Mouse (Mus musculus) intestine, embryonic 16.5 days (tissue): ENCODE results near the gene Mfap1b. TPM values are rescaled to one million over a fixed set of nuclear protein-coding genes. Genes with fewer than 3 reads are reported as not detected.
"Not testable (repeated sequence)": the region's sequence is repeated elsewhere in the genome, so short reads cannot be mapped to it uniquely, and the experiment has no call there.

Experiments used
- ATAC-seq: fragments of 200-750 bp; cut with Nextera tagmentation; 2 replicates; pipeline ENCODE4 v1.8.0; 2017; ENCODE audit warnings: moderate TSS enrichment, moderate library complexity
- H3K27ac ChIP-seq: fragments of 300-500 bp; sonication (generic); 2 replicates; pipeline ENCODE4 v1.5.1; 2014; ENCODE audit warnings: mild to moderate bottlenecking, low read length
- H3K27me3 ChIP-seq: fragments of 300-500 bp; sonication (generic); replicated peaks from 2 replicates; pipeline ENCODE4 v1.6.1; 2014; ENCODE audit warnings: low read length, control low read depth, mixed read lengths; ENCODE audit not compliant: control insufficient read depth, insufficient read depth
- H3K36me3 ChIP-seq: fragments of 300-500 bp; sonication (generic); 2 replicates; pipeline ENCODE4 v1.6.1; 2014; ENCODE audit warnings: low read length, control low read depth; ENCODE audit not compliant: control insufficient read depth, insufficient read depth
- H3K4me1 ChIP-seq: fragments of 300-500 bp; sonication (generic); 2 replicates; pipeline ENCODE4 v1.6.1; 2014; ENCODE audit warnings: low read length, control low read depth, mixed read lengths; ENCODE audit not compliant: control insufficient read depth, insufficient read depth
- H3K4me2 ChIP-seq: fragments of 300-500 bp; sonication (generic); 2 replicates; pipeline ENCODE4 v1.6.1; 2014; ENCODE audit warnings: low read depth, low read length, control low read depth
- H3K4me3 ChIP-seq: fragments of 300-500 bp; sonication (generic); 2 replicates; pipeline ENCODE4 v1.5.1; 2014; ENCODE audit warnings: mild to moderate bottlenecking, low read length
- H3K9ac ChIP-seq: fragments of 300-500 bp; sonication (generic); 2 replicates; pipeline ENCODE4 v1.6.1; 2014; ENCODE audit warnings: low read depth, low read length
- H3K9me3 ChIP-seq: fragments of 300-500 bp; sonication (generic); 2 replicates; pipeline ENCODE4 v1.6.1; 2016; ENCODE audit warnings: low read length, control low read depth; ENCODE audit not compliant: control insufficient read depth
- WGBS: fragments of 180-500 bp; shearing (Covaris S2); extraction: QIAGEN DNeasy Blood & Tissue Kit; methylation state at CpG from one replicate; pipeline ENCODE4 v1.1.7; 2014; 5-methylcytosine and 5-hydroxymethylcytosine counted together
- polyA plus RNA-seq: library from polyadenylated mRNA; unstranded; fragments of >200 nt; fragmentation: Nextera tagmentation; extraction: Ambion mirVana; gene quantifications from 2 replicates; pipeline ENCODE4 v1.2.1, GENCODE M21; 2015

Gene Mfap1b
- polyA plus RNA-seq, 1 experiment from 2014 or later: 40.2 TPM

DNA sequence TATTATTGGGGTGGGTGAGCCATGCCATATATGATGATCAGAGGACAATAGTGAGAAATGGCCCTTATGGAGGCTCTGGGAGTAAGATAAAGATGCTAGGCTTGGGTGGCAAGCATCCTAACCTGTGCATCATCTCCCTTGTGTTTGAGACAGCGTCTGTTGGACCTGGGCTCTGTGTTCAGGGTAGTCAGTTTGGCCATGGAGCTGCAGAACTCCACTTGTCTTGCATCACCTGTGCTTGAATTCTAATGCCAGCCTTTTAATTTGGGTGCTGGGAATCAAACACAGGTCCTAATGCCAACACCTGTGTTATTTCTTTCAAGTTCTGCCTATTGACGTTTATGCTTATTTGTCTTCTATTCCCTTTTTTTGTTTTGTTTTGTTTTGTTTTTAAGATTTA lies 1.4 kb upstream of the Mfap1b start:
- not testable (repeated sequence) for H3K4me2 ChIP-seq, H3K9me3 ChIP-seq, H3K36me3 ChIP-seq, H3K27ac ChIP-seq, H3K9ac ChIP-seq, H3K4me3 ChIP-seq, H3K4me1 ChIP-seq, ATAC-seq, H3K27me3 ChIP-seq
- WGBS: 92% methylated on average over 2 of the region's 2 CpGs

DNA sequence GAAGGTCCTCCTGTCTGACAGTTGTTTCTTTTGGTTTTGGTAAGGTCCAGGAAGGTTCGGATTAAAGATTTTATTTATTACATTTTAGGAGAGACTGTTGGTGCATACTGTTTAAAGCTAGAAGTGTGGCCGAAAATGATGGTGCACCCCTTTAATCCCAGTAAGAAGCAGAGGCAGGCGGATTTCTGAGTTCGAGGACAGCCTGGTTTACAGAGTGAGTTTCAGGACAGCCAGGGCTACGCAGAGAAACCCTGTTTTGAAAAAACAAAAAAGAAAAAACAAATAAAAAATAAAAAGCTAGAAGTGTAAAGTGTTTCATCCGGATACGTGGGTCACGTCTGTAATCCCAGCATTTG lies 291 bp upstream of the Mfap1b start:
- no peaks in the 10 kb centered on the region for H3K36me3 ChIP-seq
- peak overlapping the region; percentile 62 for H3K4me2 ChIP-seq
- H3K9ac ChIP-seq: peak overlapping the region; percentile 73
- H3K27me3 ChIP-seq: no peaks in the 10 kb centered on the region
- no peak; the same call in 1 of the 2 replicates for ATAC-seq
- 0 out of 2 replicates have a peak, but pooled peaks cover 2% of the 10 kb centered on the region for H3K4me1 ChIP-seq
- 32% methylated on average over 8 of the region's 8 CpGs for WGBS
- no peaks in the 10 kb centered on the region for H3K9me3 ChIP-seq
- 0 out of 2 replicates have a peak overlapping the region, but pooled peaks have one; percentile 33 for H3K27ac ChIP-seq
- H3K4me3 ChIP-seq: peak overlapping the region; percentile 63

DNA sequence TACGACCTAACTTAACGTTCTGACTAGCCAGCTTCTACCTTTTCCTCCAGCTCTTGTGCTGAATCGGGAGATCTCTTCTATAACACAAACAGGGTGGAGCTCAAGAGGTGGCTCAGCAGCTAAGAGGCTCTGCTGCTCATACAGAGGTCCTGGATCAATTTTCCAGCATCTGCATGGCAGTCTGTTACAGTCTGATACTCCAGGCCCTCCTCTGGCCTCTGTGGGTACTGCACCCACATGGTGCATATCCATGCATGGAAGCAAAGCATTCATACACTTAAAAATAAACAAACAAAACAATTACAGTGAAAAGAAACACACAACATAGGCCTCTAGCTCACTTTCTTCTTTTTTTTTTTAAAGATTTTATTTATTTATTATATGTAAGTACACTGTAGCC lies 1.1 kb downstream of the Mfap1b start:
- H3K4me3 ChIP-seq, H3K4me2 ChIP-seq, H3K27ac ChIP-seq, H3K36me3 ChIP-seq, H3K9me3 ChIP-seq, H3K9ac ChIP-seq, H3K27me3 ChIP-seq, ATAC-seq, H3K4me1 ChIP-seq: not testable (repeated sequence)
- 96% methylated on average over 3 of the region's 3 CpGs for WGBS

DNA sequence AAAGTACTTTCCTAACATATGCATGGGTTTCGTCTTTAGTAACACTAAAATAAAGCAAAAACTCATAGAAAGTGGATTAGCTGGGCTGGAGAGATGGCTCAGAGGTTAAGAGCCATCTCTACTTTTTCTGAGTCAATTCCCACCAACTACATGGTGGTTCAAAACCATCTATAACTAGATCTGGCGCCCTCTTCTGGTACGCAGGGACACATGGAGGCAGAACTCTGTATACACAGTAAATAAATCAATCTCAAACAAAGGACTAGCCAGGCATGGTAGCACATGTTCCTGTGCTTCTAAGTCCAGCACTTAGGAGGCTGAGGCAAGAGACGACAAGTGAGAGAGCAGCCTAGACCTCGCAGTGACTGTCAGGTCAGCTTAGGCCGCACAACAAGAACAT lies 4.9 kb downstream of the Mfap1b start:
- not testable (repeated sequence) for H3K27ac ChIP-seq, H3K4me1 ChIP-seq, H3K4me3 ChIP-seq, H3K36me3 ChIP-seq, H3K9ac ChIP-seq, ATAC-seq, H3K27me3 ChIP-seq, H3K9me3 ChIP-seq, H3K4me2 ChIP-seq
- 80% methylated on average over 1 of the region's 6 CpGs for WGBS

DNA sequence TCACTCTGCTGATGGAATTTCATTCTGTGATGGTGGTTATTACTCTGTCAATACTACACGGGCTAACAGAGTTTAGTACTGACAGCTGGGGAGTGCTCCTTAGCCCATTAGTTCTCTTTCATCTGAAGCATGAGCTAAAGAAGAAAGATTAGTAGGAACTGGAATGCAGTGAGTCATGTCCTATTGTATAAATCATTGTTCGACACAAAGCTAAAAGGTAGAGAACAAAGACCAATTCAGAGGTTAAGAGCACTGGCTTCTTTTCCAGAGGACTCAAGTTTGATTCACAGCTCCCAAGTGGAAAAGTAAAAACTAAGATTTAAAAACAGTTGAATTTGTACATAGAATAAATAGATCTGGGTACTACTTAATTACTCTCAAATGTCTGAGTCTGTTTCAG lies 13.8 kb downstream of the Mfap1b start:
- Histone ChIP-seq H3K27me3 (no peaks in the 10 kb centered on the region), H3K27ac (no peak overlapping the region), H3K4me2 (no peak overlapping the region), H3K9ac (no peak overlapping the region), H3K9me3 (no peaks in the 10 kb centered on the region), H3K4me1 (peaks cover 7% of the 10 kb centered on the region), H3K36me3 (0 out of 2 replicates have a peak, but pooled peaks cover 3% of the 10 kb centered on the region), H3K4me3 (no peak overlapping the region)
- WGBS: 59% methylated on average over 2 of the region's 2 CpGs
- no peak for ATAC-seq

DNA sequence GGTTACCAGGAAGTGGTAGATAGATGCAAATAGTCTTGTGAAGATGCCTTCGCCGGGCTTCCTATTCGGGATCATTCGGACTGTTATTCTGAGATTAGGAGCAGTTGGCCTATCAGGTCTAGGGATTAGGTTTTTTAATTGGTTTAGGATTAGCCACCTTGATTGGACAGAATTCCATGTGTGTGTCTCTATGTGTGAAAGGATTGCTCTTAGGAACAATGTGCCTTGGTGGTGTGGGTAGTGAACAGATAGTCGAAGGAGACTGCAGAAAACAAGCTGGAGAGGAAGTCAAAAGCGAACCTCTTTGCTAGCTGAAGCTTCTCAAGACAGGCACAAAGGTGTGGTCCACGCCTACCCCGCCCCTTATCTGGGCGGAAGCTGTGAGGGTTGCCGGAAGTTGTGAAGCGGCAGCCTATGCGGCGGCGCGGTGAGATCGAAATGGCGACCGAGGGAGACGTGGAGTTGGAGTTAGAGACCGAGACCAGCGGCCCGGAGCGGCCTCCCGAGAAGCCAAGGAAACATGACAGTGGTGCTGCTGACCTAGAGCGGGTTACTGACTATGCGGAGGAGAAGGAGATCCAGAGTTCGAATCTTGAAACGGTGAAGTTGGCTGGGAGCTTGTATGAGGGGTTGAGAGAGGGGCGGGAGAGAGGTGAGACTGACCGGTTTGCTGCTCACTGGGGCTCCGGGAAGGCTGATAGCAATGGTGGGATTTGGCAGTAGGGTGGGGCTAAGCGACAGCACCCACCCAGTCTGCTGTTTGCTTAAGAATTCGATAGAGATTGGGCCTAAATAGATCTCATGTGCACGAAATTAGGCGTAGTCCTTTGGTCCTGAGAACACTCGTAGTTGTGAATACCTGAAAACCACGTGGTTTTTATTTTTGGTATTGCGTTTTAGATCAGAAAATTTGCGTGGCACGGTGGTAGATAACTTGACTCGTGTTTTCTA lies 16.9 kb downstream of the Mfap1b start, which contains the start of gene Serinc4:
Gene Serinc4, minus strand, starts transcription at position 90 of the 951 bp plus-strand sequence.
- Histone ChIP-seq H3K9ac (peak within 1 kb of the TSS; percentile 82), H3K9me3 (no peaks in the 10 kb centered on the region), H3K36me3 (peaks cover 3% of the 10 kb centered on the region; the same call in 1 of the 2 replicates), H3K27ac (peak within 1 kb of the TSS; percentile 78), H3K4me1 (peaks cover 11% of the 10 kb centered on the region), H3K4me3 (peak within 1 kb of the TSS; percentile 75), H3K27me3 (no peaks in the 10 kb centered on the region), H3K4me2 (peak within 1 kb of the TSS; percentile 63)
- peak; percentile 93 for ATAC-seq
- 3% methylated on average over 41 of the region's 41 CpGs for whole genome bisulfite sequencing

DNA sequence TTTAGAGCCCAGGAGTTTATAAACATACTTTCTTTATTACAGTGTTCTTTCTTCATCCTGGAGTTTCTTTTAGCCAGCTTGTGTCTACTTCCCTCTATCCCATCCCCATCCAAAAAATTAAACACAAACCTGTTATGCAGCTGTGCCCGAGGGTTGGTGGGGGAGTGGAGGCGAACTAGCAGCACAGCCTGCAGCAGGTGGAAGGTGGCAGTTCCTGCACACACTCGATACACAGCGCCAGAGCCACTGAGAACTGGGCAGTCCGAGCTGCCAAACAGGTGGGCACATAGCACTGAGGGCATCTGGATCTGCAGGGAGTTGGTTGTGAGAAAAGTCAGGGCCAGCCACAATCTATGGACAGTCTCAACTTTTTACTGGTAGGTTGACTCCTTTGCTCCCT lies 18.3 kb downstream of the Mfap1b start:
- H3K4me3 ChIP-seq: no peak overlapping the region
- peaks cover 19% of the 10 kb centered on the region for H3K4me1 ChIP-seq
- no peak overlapping the region for H3K4me2 ChIP-seq
- H3K27ac ChIP-seq: no peak overlapping the region
- H3K9me3 ChIP-seq: no peaks in the 10 kb centered on the region
- no peak for ATAC-seq
- H3K27me3 ChIP-seq: no peaks in the 10 kb centered on the region
- WGBS: 74% methylated on average over 5 of the region's 5 CpGs
- H3K36me3 ChIP-seq: peaks cover 3% of the 10 kb centered on the region; the same call in 1 of the 2 replicates
- no peak overlapping the region for H3K9ac ChIP-seq

DNA sequence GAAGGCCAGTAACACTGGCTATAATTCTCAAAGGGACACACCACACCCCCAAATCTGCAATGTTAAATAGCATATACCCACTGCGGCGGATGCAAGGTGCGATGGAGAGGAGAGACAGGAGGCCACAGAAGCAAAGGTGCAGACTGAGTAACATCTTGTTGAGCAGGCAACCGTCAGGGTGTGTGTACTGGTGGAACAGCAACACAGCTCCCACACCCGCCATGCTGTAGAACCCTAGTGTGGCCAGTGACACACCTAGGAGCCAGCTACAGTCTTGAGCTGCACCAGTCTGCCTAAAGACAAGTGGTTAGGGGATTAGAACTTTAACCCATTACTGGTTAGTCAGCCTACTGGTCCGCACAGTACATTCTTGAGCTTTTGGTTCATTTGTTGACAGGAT lies 19.9 kb downstream of the Mfap1b start:
- Histone ChIP-seq H3K4me1 (peaks cover 24% of the 10 kb centered on the region), H3K9me3 (no peaks in the 10 kb centered on the region), H3K4me3 (no peak overlapping the region), H3K4me2 (no peak overlapping the region), H3K9ac (no peak overlapping the region), H3K27me3 (no peaks in the 10 kb centered on the region), H3K36me3 (peaks cover 2% of the 10 kb centered on the region; the same call in 1 of the 2 replicates), H3K27ac (no peak overlapping the region)
- WGBS: 86% methylated on average over 6 of the region's 6 CpGs
- no peak for ATAC-seq

DNA sequence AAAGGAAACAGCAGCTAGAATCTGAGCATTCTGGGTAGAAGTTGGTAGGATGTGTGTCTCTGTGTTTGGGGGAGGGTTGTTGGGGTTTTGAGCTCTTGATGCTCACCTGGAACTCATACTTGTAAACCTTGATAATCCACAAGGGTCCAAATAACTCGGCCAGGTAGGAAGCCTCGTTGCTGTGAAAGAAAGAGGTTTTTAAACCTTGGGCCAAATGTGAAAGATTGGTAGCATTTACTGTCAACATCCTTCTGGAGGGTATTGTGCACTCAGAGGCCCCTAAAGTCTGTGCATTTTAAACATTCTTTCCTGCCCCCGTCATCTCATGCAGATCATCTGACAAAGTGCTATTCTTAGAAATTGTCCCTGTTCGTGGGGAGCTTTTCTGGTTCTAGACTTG lies 20.9 kb downstream of the Mfap1b start, which contains the start of gene Hypk:
Gene Hypk, plus strand, starts transcription at position 301 of the 400 bp plus-strand sequence.
- no peak for ATAC-seq
- Histone ChIP-seq H3K36me3 (no peaks in the 10 kb centered on the region; the same call in 1 of the 2 replicates), H3K4me3 (no peak within 1 kb of the TSS), H3K4me1 (peaks cover 23% of the 10 kb centered on the region), H3K27me3 (no peaks in the 10 kb centered on the region), H3K9ac (no peak within 1 kb of the TSS), H3K27ac (no peak within 1 kb of the TSS), H3K9me3 (no peaks in the 10 kb centered on the region), H3K4me2 (no peak within 1 kb of the TSS)
- 69% methylated on average over 4 of the region's 4 CpGs for WGBS
